Mouse (Mus musculus) small intestine, adult 2 months (tissue): ENCODE data around the gene Qprt.

Experiments
- CTCF ChIP-seq: fragments of 200-500 bp; IDR thresholded peaks from 2 replicates; pipeline ENCODE4 v1.5.1; 2012; ENCODE audit warnings: low read depth, mild to moderate bottlenecking, control low read depth, inconsistent platforms, low read length, moderate library complexity, mixed read lengths; ENCODE audit not compliant: insufficient replicate concordance, insufficient read length; ENCODE audit errors: extremely low read depth
- POLR2A ChIP-seq: fragments of 200-500 bp; IDR thresholded peaks from 2 replicates; pipeline ENCODE4 v1.6.1; 2012; ENCODE audit warnings: low read depth, mild to moderate bottlenecking, control low read depth, inconsistent platforms, low read length, moderate library complexity

DNA sequence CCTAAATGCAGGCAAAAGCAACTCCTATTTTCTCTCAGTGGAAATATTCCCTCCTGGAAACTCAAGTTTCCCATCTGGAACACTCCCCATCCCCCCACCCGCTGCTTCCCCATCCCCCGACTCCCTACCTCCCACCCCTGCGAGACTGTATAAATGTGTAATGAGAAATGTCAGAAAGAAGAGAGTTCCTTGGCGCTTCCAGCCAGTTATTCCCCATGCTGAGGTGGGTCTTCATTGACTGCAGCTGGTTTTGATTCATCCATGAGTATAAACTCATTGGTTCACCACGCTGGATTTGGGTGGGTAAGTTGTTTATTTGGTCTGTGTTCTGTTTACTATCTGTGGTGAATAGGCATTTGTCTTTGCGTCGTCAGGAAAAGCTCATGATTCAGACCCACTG is 25.6 kb downstream of the Qprt start:
- TF ChIP-seq POLR2A (no peak), CTCF (no peak)
